Mouse (Mus musculus): ENCODE results near the gene Rangrf. TPM values are rescaled to one million over a fixed set of nuclear protein-coding genes. Genes with fewer than 3 reads are reported as not detected.
"Not testable (repeated sequence)": the region's sequence is repeated elsewhere in the genome, so short reads cannot be mapped to it uniquely, and the experiment has no call there.

Rangrf gene
- polyA plus RNA-seq, 1 experiment from 2014 or later: 42.1 TPM

DNA sequence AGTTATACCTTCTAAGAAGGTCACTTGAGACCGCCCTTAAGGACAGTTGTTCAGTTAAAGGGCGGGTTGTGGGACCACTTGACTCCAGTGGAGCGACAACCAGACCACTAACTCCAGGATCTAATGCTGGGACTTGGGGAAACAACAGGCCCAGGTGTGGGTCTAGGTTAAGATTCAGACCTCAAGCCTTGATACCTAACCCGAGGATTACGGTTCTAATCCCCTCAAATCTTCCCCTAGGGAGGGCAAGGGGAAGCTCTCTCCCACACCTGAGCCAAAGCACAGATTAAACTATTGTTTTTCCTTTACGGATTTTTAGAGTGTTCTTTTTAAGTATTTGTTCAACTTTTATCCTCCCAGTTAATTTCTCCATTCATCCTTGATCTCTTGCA, 930 bp downstream of the Rangrf start:
- peaks cover 18% of the 10 kb centered on the region for H3K27me3 ChIP-seq
- H3K4me3 ChIP-seq: peak overlapping the region; percentile 50
- peaks cover 9% of the 10 kb centered on the region; the same call in 1 of the 2 replicates for H3K4me1 ChIP-seq
- peak; percentile 23; the same call in 1 of the 2 replicates for ATAC-seq (ENCODE audit: low FRiP score, low read depth)
- no peak overlapping the region for H3K27ac ChIP-seq (replicated peaks)
- H3K9me3 ChIP-seq: no peaks in the 10 kb centered on the region
- peak overlapping the region; percentile 65 for H3K4me2 ChIP-seq (replicated peaks)
- 28% methylated on average over 6 of the region's 6 CpGs for WGBS
- H3K36me3 ChIP-seq: no peaks in the 10 kb centered on the region
- H3K9ac ChIP-seq (replicated peaks): peak overlapping the region; percentile 37; the same call in 1 of the 2 replicates

DNA sequence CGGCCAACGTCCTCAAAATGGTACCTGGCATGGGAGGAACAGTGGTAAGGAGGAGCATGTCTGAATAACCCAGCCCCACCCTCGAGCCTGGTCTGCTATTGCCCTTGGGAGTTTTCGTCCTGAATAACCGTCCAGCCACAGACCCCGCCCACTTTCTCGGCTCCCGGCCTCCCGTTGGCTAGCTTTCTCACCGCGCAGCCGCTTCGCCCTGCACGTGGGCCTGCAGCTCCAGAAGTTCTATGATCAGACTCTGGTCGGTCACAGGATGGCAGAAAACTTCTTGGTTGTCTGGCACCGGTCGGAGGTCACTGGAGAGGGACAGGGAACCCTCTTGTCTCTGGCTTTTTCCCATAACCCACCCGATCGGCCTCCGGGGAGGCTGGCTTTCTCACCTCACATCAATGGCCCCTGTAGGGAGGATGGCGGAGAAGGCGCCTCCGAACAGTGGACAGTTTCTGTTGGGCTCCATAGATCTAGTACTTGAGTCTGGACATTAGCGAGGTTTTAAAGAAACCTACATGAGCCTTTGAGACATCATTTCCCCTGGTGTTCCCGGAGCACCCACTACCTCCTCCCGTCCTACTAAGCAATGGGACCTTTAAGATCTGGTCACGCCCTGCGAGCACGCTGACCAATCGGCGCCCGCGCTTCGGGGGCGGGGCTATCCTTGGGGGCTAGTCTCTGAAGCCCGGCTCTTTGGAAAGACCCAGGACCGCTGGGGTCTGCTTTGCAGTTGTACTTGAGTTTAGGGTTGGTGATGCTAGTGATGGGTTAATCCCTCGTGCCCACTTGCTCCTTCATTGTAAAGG, 1.5 kb downstream of the Rangrf start:
- H3K27me3 ChIP-seq: peaks cover 24% of the 10 kb centered on the region
- not testable (repeated sequence) for H3K27ac ChIP-seq (replicated peaks); H3K9me3 ChIP-seq; H3K36me3 ChIP-seq
- peaks cover 10% of the 10 kb centered on the region for H3K4me1 ChIP-seq
- WGBS: under 1% methylated on average over 38 of the region's 38 CpGs
- H3K9ac ChIP-seq (replicated peaks): peak overlapping the region; percentile 37
- H3K4me2 ChIP-seq (replicated peaks): peak overlapping the region; percentile 65
- ATAC-seq (ENCODE audit: low FRiP score, low read depth): peak; percentile 85
- peak overlapping the region; percentile 50 for H3K4me3 ChIP-seq

DNA sequence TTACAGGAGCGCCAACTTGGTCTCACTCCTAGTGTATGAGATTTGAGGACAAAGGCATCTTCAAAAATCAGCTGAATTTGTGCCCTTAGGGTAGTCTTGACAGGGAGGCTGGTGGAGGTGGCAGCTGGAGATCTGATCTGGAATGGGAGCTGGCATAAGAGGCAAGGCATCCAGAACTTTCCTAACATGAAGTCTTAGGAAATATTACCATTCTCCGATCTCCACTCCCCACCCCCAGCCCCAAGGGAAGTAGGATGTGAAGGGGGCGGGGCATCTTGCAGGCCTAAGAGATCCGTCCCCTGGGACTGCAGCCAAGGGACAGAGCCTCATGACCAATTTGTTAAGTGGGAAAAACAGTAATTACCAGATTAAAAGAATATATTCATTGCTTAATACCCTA, 4.8 kb downstream of the Rangrf start:
- H3K36me3 ChIP-seq: no peaks in the 10 kb centered on the region
- H3K4me2 ChIP-seq (replicated peaks): no peak overlapping the region
- H3K27ac ChIP-seq (replicated peaks): no peak overlapping the region
- no peaks in the 10 kb centered on the region for H3K9me3 ChIP-seq
- H3K4me3 ChIP-seq: no peak overlapping the region
- H3K9ac ChIP-seq (replicated peaks): no peak overlapping the region
- peaks cover 33% of the 10 kb centered on the region for H3K27me3 ChIP-seq
- no peak for ATAC-seq (ENCODE audit: low FRiP score, low read depth)
- WGBS: 80% methylated on average over 4 of the region's 4 CpGs
- peaks cover 20% of the 10 kb centered on the region for H3K4me1 ChIP-seq

DNA sequence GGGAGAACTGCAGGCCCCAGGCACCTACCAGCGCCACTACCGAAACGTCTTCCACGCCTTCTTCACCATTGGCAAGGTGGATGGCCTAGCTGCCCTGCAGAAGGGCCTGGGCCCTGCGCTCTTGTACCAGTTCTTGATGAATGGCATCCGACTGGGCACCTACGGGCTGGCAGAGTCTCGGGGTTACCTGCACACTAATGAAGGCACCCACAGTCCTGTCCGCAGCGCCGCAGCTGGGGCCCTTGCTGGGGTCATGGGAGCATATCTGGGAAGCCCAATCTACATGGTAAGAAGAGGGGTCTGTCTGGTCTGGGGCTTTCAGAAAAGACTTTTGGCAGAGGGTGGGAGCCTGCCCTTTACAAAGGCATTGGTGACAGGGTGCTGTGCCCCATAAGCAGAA, 6.2 kb downstream of the Rangrf start:
- no peak overlapping the region for H3K4me2 ChIP-seq (replicated peaks)
- no peaks in the 10 kb centered on the region for H3K9me3 ChIP-seq
- no peak overlapping the region for H3K4me3 ChIP-seq
- no peak overlapping the region for H3K9ac ChIP-seq (replicated peaks)
- no peak overlapping the region for H3K27ac ChIP-seq (replicated peaks)
- no peak for ATAC-seq (ENCODE audit: low FRiP score, low read depth)
- 88% methylated on average over 11 of the region's 11 CpGs for WGBS
- H3K36me3 ChIP-seq: no peaks in the 10 kb centered on the region
- peaks cover 15% of the 10 kb centered on the region for H3K4me1 ChIP-seq
- H3K27me3 ChIP-seq: peaks cover 22% of the 10 kb centered on the region; the same call in 1 of the 2 replicates

DNA sequence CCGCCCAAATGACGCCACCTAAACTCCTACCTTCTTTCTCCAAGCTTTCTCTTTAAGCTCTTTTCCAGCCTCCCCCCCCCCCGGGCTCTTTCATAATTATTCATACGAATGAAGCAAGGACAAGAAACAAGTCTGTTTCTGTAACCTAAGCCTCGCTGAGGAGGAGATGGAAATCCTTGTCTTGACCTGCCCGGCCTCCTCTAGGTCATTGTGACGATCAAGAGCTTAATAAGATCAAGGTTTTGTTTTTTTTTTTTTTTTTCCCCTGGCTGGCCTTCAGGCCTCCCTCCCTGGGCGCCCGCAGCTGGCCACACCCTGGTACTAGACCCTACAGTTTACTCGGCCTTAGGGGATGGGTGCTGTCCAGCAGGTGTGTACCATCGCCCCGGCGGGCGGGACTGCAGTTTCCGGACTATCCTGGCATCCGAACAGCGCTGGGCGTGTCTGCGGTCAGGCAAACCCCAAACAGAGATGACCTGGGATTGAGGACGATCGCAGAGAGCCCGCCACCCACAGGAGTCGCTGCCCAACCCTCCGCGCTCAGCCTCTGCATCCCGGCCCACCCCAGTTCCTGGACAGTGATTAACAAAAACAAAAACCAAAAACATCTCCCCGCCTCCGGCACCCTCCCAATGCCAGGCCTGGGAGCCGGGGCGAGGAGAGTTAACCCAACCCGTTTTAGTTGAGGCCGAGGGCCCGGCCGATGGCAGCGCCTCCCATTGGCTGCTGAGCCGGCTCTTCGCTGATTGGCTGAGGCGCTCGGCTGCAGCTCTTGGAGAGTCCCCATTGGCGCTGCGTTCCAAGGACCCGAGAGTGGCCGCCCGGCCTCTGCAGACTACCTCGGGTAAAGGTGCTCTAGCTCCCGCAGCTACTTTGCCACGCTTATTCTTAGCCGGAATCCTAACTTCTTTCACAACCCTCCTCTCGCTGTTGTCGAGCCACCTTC, 7.4 kb downstream of the Rangrf start, which contains the start of gene Slc25a35:
Gene Slc25a35 (plus strand): TSS at position 795 of the 946 bp plus-strand sequence.
- Histone ChIP-seq H3K4me2 (replicated peaks) (peak within 1 kb of the TSS; percentile 75), H3K36me3 (no peaks in the 10 kb centered on the region), H3K9ac (replicated peaks) (peak within 1 kb of the TSS; percentile 59), H3K4me3 (peak within 1 kb of the TSS; percentile 54), H3K27ac (replicated peaks) (peak within 1 kb of the TSS; percentile 47; the same call in 1 of the 2 replicates), H3K27me3 (peaks cover 22% of the 10 kb centered on the region; the same call in 1 of the 2 replicates), H3K9me3 (no peaks in the 10 kb centered on the region), H3K4me1 (peaks cover 11% of the 10 kb centered on the region)
- WGBS: 1% methylated on average over 50 of the region's 50 CpGs
- ATAC-seq (ENCODE audit: low FRiP score, low read depth): peak; percentile 96

DNA sequence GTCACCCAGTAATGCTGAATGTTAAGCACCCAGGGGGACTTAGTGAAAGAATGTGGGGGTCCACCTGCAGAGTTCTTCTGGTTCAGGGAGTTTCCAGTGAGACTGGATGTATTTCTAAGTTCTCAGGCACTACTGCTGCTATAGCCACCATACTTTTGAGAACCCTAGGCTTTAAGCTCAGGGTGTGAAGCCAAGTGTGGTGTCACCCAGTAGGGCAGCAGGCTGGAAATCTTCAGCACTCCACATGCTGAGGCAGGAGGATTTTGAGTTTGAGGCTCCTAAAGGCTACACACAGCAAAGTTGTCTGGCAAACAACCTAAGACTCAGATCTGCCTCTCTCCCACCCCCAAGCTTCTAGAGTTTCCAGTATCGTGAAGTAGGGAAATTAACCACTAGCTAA, 8.4 kb downstream of the Rangrf start:
- no peak overlapping the region for H3K4me2 ChIP-seq (replicated peaks)
- WGBS: 63% methylated on average over 1 of the region's 1 CpGs
- H3K9ac ChIP-seq (replicated peaks): no peak overlapping the region
- H3K27me3 ChIP-seq: peaks cover 22% of the 10 kb centered on the region; the same call in 1 of the 2 replicates
- H3K4me3 ChIP-seq: no peak overlapping the region
- H3K36me3 ChIP-seq: no peaks in the 10 kb centered on the region
- no peaks in the 10 kb centered on the region for H3K9me3 ChIP-seq
- peaks cover 11% of the 10 kb centered on the region for H3K4me1 ChIP-seq
- H3K27ac ChIP-seq (replicated peaks): no peak overlapping the region
- no peak for ATAC-seq (ENCODE audit: low FRiP score, low read depth)

DNA sequence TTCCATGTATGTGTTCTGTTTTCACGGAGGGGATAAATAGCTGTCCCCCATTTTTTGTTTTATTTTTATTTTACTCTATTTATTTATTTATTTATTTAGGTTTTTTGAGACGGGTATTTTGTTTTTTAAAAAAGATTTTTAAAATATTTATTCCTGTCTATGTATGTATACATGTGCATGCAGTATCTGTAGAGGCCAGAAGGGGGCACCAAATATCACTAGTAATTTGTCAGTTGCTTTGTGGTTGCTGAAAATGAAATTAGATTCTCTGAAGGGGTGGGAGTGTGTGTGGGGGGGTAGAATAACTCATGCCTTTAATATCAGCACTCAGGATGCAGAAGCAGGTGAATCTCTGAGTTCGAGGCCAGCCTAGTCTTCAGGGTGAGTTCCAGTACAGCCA, 9.1 kb downstream of the Rangrf start:
- no peak for ATAC-seq (ENCODE audit: low FRiP score, low read depth)
- 24% methylated on average over 3 of the region's 3 CpGs for WGBS
- Histone ChIP-seq H3K27me3 (peaks cover 22% of the 10 kb centered on the region; the same call in 1 of the 2 replicates), H3K4me1 (peaks cover 11% of the 10 kb centered on the region), H3K9ac (replicated peaks) (no peak overlapping the region), H3K36me3 (no peaks in the 10 kb centered on the region), H3K9me3 (no peaks in the 10 kb centered on the region), H3K4me2 (replicated peaks) (no peak overlapping the region), H3K27ac (replicated peaks) (no peak overlapping the region), H3K4me3 (no peak overlapping the region)

DNA sequence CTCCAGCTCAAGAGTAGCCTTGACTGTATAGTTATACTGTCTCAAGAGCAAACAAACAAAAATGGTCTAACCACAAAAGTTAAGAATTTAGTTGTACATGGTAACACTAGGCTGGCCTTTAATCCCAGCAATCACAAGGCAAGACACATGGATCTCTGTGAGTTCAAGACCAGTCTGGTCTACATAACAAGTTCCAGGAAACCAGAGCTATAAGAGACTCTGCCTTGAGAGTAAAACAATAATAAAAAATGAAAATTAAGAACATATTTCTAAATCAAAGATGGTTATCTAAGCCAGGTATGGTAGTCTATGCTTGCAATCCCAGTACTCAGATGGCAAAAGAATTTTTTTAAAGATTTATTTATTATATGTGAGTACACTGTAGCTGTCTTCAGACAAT, 9.9 kb downstream of the Rangrf start:
- Histone ChIP-seq H3K4me3 (no peak overlapping the region), H3K9me3 (no peaks in the 10 kb centered on the region), H3K36me3 (no peaks in the 10 kb centered on the region), H3K9ac (replicated peaks) (no peak overlapping the region), H3K27ac (replicated peaks) (no peak overlapping the region), H3K4me1 (peaks cover 11% of the 10 kb centered on the region), H3K4me2 (replicated peaks) (no peak overlapping the region), H3K27me3 (peaks cover 22% of the 10 kb centered on the region; the same call in 1 of the 2 replicates)
- ATAC-seq (ENCODE audit: low FRiP score, low read depth): no peak

DNA sequence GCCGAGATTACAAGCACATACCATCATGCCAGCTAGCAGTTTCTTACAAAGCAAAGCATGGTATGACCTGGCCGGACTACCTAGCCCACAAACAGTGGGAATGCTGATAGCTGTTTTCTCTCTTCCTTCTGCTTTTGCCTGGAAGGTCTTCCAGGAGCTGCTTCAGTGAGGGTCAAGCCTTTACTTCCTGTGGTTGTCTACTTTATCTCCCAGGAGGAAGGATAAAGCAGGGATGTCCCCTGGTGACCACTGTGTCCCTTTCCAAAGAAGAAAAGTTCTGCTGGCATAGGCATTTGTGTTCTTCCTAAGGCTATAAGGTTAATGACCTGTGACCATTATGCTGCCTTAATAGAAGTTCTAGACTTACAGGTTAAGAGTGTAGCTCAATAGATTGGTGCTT, 11.6 kb downstream of the Rangrf start:
- Histone ChIP-seq H3K27me3 (peaks cover 13% of the 10 kb centered on the region; the same call in 1 of the 2 replicates), H3K4me3 (no peak overlapping the region), H3K4me2 (replicated peaks) (no peak overlapping the region), H3K36me3 (no peaks in the 10 kb centered on the region), H3K27ac (replicated peaks) (no peak overlapping the region), H3K9me3 (no peaks in the 10 kb centered on the region), H3K4me1 (peaks cover 9% of the 10 kb centered on the region), H3K9ac (replicated peaks) (no peak overlapping the region)
- WGBS: 83% methylated on average over 2 of the region's 2 CpGs
- ATAC-seq (ENCODE audit: low FRiP score, low read depth): no peak

DNA sequence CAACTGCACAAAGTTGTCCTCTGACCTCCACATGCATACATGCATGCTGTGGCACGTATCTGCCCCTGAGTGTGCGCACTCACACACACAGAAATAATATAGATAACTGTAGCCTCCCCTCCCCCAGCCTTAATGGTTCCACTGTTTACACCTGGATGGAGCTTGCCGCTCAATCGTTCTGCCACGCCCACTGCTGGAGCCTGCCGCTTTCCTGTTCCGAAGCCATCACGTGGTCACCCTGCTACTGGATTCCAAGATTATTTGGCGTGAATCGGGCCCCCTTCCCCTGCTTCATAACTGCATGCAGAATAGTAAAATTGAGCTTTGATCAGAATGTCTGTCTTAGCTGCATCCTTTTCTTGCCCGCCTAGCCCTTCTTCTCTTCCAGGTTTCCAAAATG, 12.8 kb downstream of the Rangrf start:
- not testable (repeated sequence) for H3K36me3 ChIP-seq; H3K27ac ChIP-seq (replicated peaks); H3K4me2 ChIP-seq (replicated peaks); ATAC-seq (ENCODE audit: low FRiP score, low read depth); H3K4me3 ChIP-seq; H3K9ac ChIP-seq (replicated peaks); H3K4me1 ChIP-seq; H3K9me3 ChIP-seq
- 32% methylated on average over 11 of the region's 11 CpGs for WGBS
- H3K27me3 ChIP-seq: peaks cover 15% of the 10 kb centered on the region

DNA sequence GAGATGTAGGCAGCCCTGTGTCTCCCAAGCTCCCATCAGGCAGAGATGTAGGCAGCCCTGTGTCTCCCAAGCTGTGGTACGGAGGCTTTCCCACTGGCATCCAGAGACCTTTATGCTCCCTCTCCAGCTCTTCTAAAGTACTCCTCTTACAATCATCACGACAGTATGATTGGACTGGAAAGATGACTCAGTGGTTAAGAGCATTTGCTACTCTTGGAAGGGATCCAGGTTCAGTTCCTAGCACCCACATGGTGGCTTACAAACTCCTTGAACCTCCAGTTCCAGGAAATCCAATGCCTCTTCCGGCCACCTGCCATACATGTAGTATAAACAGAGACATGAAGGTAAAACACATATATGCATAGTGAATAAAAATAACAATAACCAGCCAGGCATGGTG, 13.4 kb downstream of the Rangrf start:
- 77% methylated on average over 3 of the region's 3 CpGs for WGBS
- no peak overlapping the region for H3K9ac ChIP-seq (replicated peaks)

DNA sequence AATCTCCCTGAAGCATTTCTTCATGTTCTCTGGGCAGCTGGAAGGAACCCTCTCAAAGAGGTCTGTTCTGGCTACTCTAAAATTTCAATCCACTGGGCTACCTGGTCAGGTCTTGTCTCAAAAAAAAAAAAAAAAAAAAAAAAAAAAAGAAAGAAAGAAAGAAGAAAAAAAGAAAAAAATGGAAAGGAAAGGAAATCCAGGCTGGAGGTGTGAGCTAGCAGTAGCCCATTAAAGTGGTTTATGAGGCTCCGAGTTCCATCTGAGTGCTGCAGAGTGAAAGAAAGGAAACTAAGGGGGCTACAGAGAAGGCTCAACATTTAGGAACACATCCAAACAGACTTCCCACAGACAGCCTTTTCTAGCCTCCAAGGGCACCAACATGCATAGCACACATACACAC, 17.0 kb downstream of the Rangrf start:
- Histone ChIP-seq H3K36me3 (no peaks in the 10 kb centered on the region), H3K4me2 (replicated peaks) (no peak overlapping the region), H3K4me1 (peaks cover 14% of the 10 kb centered on the region), H3K27me3 (peaks cover 47% of the 10 kb centered on the region), H3K9me3 (no peaks in the 10 kb centered on the region), H3K9ac (replicated peaks) (no peak overlapping the region), H3K4me3 (no peak overlapping the region), H3K27ac (replicated peaks) (no peak overlapping the region)
- WGBS: 100% methylated on average over 1 of the region's 1 CpGs
- ATAC-seq (ENCODE audit: low FRiP score, low read depth): no peak

More for the DNA sequence above, 13.4 kb downstream of the Rangrf start:
- Histone ChIP-seq H3K4me1 (no peaks in the 10 kb centered on the region), H3K27me3 (peaks cover 15% of the 10 kb centered on the region), H3K4me3 (no peak overlapping the region), H3K9me3 (no peaks in the 10 kb centered on the region), H3K36me3 (no peaks in the 10 kb centered on the region), H3K27ac (replicated peaks) (no peak overlapping the region), H3K4me2 (replicated peaks) (no peak overlapping the region)
- ATAC-seq (ENCODE audit: low FRiP score, low read depth): no peak

Measured in midbrain, embryonic 12.5 days (tissue).